Mouse (Mus musculus): ENCODE measurements around the gene Primpol. TPM values are rescaled to one million over a fixed set of nuclear protein-coding genes. Genes with fewer than 3 reads are reported as not detected.

Primpol gene
- total RNA-seq, 1 experiment from 2014 or later = 13.9 TPM

- peak; percentile 50 for ATAC-seq (replicated peaks; ENCODE audit: low read depth, poor library complexity, severe bottlenecking)
Observed at GRCm38 (mm10) chr8:46568942-46569341, 48.1 kb downstream of the Primpol start.

- no peak for ATAC-seq (replicated peaks; ENCODE audit: low read depth, poor library complexity, severe bottlenecking)
Observed at GRCm38 (mm10) chr8:46567946-46568345, 49.1 kb downstream of the Primpol start.

DNA sequence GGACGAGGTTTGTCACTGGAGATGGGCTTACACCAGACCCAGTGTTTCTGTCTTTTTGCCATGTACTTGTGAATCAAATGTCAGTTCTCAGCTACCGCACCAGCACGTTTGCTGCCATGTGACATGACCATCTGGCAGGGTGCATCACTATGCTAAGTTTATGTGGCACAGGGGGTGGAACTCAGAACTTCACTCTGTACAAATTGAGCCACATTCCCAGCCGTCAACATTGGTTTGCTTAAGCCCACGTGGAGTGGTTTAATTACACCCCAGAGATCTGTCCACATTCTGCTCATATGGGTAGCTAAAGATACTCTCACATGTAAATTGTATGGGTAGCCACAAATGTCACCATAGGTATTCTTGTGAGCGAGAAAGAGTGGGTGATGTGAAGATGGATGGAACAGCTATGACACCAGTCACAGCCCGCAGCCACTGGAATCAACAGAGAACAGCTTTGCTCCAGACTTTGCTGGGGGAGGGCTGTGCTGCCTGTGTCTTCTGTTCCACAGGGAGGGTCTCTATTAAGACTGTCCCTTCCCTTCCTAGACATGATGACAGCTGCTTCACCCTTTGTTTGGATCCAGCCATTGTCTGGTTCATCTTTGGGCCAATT lies 50.0 kb downstream of the Primpol start:
- ATAC-seq (replicated peaks; ENCODE audit: low read depth, poor library complexity, severe bottlenecking) = no peak

GRCm38 (mm10) chr8:46562333-46562732 lies 54.7 kb downstream of the Primpol start:
- ATAC-seq (replicated peaks; ENCODE audit: low read depth, poor library complexity, severe bottlenecking) = no peak

GRCm38 (mm10) chr8:46559428-46559827 lies 57.6 kb downstream of the Primpol start:
- ATAC-seq (replicated peaks; ENCODE audit: low read depth, poor library complexity, severe bottlenecking) = peak; percentile 97

DNA sequence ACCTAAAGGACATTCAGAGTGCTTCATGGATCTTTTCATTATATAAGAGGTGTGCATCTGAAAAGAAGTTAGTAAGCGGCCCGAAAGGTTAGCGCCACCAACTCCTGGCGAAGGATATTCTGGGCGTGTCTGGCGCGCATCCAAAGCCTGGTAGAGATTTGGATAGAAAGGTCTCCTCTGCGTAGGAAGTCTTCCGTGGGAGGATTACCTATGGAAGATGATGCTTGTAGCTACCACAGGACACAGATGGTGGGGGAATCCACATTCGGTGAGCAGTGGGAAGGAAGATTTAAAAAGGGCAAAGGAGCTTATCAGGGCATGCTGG lies 64.6 kb downstream of the Primpol start:
- no peak for ATAC-seq (replicated peaks; ENCODE audit: low read depth, poor library complexity, severe bottlenecking)

GRCm38 (mm10) chr8:46551615-46552440 lies 65.2 kb downstream of the Primpol start, which contains the start of gene Cenpu:
Gene Cenpu, plus strand, starts transcription at chr8:46552028.
- ATAC-seq (replicated peaks; ENCODE audit: low read depth, poor library complexity, severe bottlenecking) = peak; percentile 86

DNA sequence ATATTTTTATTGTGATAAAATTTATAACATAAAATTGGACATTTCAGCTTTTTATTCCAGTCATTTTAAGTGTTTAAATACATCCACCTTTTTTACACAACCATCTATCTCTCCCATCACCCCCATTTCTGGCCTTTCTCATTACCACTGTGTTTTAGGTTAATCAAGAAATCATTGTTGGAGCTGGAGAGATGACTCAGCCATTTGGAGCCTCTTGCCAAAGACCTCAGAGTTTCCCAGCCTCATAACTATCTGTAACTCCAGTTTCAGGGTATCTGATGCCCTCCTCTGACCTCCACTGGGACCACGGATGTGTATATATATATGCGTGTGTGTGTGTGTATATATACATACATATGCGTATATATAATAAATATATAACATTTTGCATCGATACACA lies 66.0 kb downstream of the Primpol start:
- ATAC-seq (replicated peaks; ENCODE audit: low read depth, poor library complexity, severe bottlenecking) = 0 out of 2 replicates have a peak, but pooled peaks have one; percentile 8

- ATAC-seq (replicated peaks; ENCODE audit: low read depth, poor library complexity, severe bottlenecking) = no peak
Observed at GRCm38 (mm10) chr8:46550058-46550457, 67.0 kb downstream of the Primpol start.

- ATAC-seq (replicated peaks; ENCODE audit: low read depth, poor library complexity, severe bottlenecking) = peak; percentile 30
Observed at GRCm38 (mm10) chr8:46547245-46547644, 69.8 kb downstream of the Primpol start.

- peak; percentile 73 for ATAC-seq (replicated peaks; ENCODE audit: low read depth, poor library complexity, severe bottlenecking)
Observed at GRCm38 (mm10) chr8:46546431-46547176, 70.4 kb downstream of the Primpol start.

GRCm38 (mm10) chr8:46545854-46546253 lies 71.2 kb downstream of the Primpol start:
- ATAC-seq (replicated peaks; ENCODE audit: low read depth, poor library complexity, severe bottlenecking) = no peak

DNA sequence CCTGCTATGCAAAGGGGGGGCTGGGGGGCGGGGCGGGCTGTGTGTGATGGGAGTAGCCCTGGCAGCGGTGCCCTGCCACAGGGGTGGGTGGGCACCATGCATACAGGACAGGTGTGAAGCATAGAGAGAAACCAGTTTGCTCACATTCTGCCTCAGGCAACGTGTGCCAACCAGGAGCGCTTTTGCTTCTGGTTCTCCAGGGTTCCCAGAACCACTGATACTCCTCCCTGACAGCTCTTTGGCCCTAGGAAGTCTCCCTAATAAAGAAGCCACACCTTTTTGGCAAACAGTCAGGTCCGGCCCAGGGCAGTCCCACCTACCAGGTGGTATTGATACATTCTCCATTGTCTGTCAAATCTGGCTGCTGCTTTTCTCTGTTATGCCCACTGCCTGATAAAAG lies 73.3 kb downstream of the Primpol start:
- ATAC-seq (replicated peaks; ENCODE audit: low read depth, poor library complexity, severe bottlenecking) = no peak

DNA sequence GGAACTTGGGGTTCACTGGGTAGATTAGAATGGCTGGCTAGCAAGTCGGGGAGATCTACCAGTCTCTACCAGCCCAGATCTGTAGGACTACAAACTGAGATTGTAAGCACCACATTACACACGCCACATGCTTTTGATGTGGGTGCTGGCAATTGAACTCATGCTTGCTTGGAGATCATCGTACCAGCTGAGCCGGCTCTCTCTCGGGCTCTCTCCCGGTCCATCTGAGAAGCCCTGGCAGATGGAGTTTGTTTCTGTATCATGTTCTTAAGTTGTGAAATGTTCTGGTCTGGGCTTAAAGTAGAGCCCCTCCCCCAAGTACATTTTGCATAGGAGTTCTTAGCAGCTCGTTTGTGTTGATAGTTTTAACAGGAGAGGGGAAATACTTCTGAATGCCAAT lies 73.8 kb downstream of the Primpol start:
- ATAC-seq (replicated peaks; ENCODE audit: low read depth, poor library complexity, severe bottlenecking) = no peak

- ATAC-seq (replicated peaks; ENCODE audit: low read depth, poor library complexity, severe bottlenecking) = peak; percentile 39; the same call in 1 of the 2 replicates
Observed at GRCm38 (mm10) chr8:46539701-46540100, 77.3 kb downstream of the Primpol start.

DNA sequence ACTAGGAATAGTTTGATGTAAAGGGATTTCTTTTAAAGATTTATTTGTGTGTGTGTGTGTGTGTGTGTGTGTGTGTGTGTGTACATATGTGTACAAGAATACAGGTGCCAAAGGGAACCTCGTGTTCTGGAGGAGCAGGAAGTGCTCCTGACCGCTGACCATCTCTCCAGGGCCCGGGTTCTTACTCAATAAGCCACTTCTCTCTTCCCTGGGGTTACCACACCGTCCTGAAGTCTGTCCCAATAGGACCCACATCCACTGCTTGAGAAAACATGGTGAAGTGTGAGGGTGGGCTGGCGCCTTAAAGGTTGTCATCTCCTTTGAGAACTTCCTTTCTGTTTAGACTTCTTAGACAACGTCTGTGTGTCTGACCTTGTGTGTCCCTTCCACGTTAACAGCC lies 83.1 kb downstream of the Primpol start:
- ATAC-seq (replicated peaks; ENCODE audit: low read depth, poor library complexity, severe bottlenecking) = peak; percentile 91

DNA sequence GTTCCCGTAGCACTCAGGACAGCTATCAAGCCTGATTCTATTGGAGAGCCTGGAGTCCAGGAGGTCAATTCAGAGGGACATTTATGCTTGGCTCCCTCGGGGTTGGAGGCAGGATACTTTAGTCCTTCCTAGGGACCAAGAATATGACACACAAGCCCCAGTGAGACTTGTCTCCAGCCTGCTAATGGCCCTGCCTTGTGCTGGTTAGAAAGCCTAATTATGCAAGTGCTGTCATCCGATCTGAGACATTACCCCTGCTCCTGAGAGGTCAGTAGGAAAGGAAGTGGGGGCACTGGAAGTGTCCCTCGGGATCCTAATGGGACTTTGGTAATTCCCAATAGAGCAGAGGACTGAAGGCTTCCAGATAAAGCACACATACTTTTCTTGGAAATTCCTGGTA lies 86.5 kb downstream of the Primpol start:
- no peak for ATAC-seq (replicated peaks; ENCODE audit: low read depth, poor library complexity, severe bottlenecking)

DNA sequence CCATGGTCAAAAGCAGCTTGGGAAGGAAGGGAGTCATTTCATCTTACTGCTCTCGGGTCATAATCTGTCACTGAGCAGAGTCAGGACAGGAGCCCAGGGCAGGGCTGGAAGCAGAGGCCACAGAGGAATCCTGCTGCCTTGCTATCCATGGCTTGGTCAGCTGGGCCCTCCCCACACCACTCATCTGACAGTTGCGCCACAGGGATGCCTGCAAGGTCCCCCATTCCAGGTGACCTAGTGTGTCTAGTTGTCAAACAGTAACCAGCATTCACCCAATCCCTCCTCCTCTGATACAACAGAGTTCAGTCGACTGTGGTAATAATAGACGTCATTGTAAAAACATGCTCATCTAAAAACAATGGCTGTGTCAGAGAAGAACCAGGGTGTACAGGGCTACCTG lies 87.5 kb downstream of the Primpol start:
- ATAC-seq (replicated peaks; ENCODE audit: low read depth, poor library complexity, severe bottlenecking) = no peak

DNA sequence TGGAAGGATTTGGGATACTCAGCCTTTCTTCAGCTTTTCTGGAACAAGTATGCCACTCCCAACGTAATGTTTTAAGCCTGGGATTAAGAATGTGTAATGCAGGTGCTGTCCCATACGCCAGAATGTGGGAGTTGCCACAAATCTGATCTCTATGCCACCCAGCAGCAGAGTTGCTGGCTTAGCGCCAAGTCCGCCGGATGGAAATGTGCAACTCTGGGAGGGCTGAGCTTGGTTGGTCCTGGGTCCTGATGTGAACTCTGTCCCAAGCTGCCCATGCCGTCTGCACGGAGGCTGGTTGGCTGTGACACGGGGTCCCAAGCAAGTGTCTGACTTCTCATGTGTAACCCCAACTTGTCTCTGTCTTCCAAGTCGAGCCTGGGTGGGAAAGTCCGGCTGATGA lies 90.2 kb downstream of the Primpol start:
- 0 out of 2 replicates have a peak, but pooled peaks have one; percentile 21 for ATAC-seq (replicated peaks; ENCODE audit: low read depth, poor library complexity, severe bottlenecking)

- no peak for ATAC-seq (replicated peaks; ENCODE audit: low read depth, poor library complexity, severe bottlenecking)
Observed at GRCm38 (mm10) chr8:46526098-46526497, 90.9 kb downstream of the Primpol start.

Measured in common myeloid progenitor, adult 5-6 weeks (primary cell).